Mouse (Mus musculus): Measurements from ENCODE around the gene Nkd2. TPM values are rescaled to one million over a fixed set of nuclear protein-coding genes. Genes with fewer than 3 reads are reported as not detected.

Gene Nkd2
- 1 to 10 TPM; 9.2 to 9.7 TPM for total RNA-seq (2021)

- peak; percentile 92 for DNase-seq
Measured at GRCm38 (mm10) chr13:73847465-73847836, at the start of gene Nkd2. TSS of gene Nkd2 (minus strand) at chr13:73847631.

GRCm38 (mm10) chr13:73892493-73893178, 45.2 kb upstream of the Nkd2 start:
- DNase-seq = peak; percentile 34

GRCm38 (mm10) chr13:73887415-73887874, 40.0 kb upstream of the Nkd2 start:
- peak; percentile 82 for DNase-seq

GRCm38 (mm10) chr13:73886601-73887000, 39.2 kb upstream of the Nkd2 start:
- no peak for DNase-seq

- DNase-seq = peak; percentile 19
Measured at GRCm38 (mm10) chr13:73886066-73886465, 38.6 kb upstream of the Nkd2 start.

GRCm38 (mm10) chr13:73885656-73886055, 38.2 kb upstream of the Nkd2 start:
- peak; percentile 48 for DNase-seq

GRCm38 (mm10) chr13:73881347-73881746, 33.9 kb upstream of the Nkd2 start:
- DNase-seq = no peak

GRCm38 (mm10) chr13:73879824-73880223, 32.4 kb upstream of the Nkd2 start:
- DNase-seq = peak; percentile 74

- DNase-seq = no peak
Measured at GRCm38 (mm10) chr13:73872159-73872558, 24.7 kb upstream of the Nkd2 start.

GRCm38 (mm10) chr13:73846589-73847464, 604 bp downstream of the Nkd2 start:
- peak; percentile 37 for DNase-seq

GRCm38 (mm10) chr13:73842696-73843095, 4.7 kb downstream of the Nkd2 start:
- DNase-seq = peak; percentile 59

GRCm38 (mm10) chr13:73839740-73840139, 7.7 kb downstream of the Nkd2 start:
- no peak for DNase-seq

GRCm38 (mm10) chr13:73839137-73839548, 8.3 kb downstream of the Nkd2 start:
- no peak for DNase-seq

- no peak for DNase-seq
Measured at GRCm38 (mm10) chr13:73837708-73838107, 9.7 kb downstream of the Nkd2 start.

GRCm38 (mm10) chr13:73836491-73836890, 10.9 kb downstream of the Nkd2 start:
- DNase-seq = no peak

- DNase-seq = no peak
Measured at GRCm38 (mm10) chr13:73835791-73836190, 11.6 kb downstream of the Nkd2 start.

GRCm38 (mm10) chr13:73833809-73834208, 13.6 kb downstream of the Nkd2 start:
- no peak for DNase-seq

GRCm38 (mm10) chr13:73831486-73831885, 15.9 kb downstream of the Nkd2 start:
- peak; percentile 82 for DNase-seq

GRCm38 (mm10) chr13:73827243-73827642, 20.2 kb downstream of the Nkd2 start:
- no peak for DNase-seq

GRCm38 (mm10) chr13:73823711-73824110, 23.7 kb downstream of the Nkd2 start:
- DNase-seq = no peak

GRCm38 (mm10) chr13:73822187-73822800, 25.1 kb downstream of the Nkd2 start:
- peak; percentile 80 for DNase-seq

- DNase-seq = no peak
Measured at GRCm38 (mm10) chr13:73821251-73821650, 26.2 kb downstream of the Nkd2 start.

GRCm38 (mm10) chr13:73818921-73819320, 28.5 kb downstream of the Nkd2 start:
- no peak for DNase-seq

Measured in heart, postnatal 4 days (tissue).